Mouse (Mus musculus) frontal cortex, postnatal 36 days (tissue): ENCODE measurements around the gene Ppcs.

Experiments used
- DNase-seq, 2 experiments: peaks; one replicate each; pipeline ENCODE4 v3.0.0; 2022; ENCODE audit warnings: low spot score in 2 of 2

Ppcs gene

DNA sequence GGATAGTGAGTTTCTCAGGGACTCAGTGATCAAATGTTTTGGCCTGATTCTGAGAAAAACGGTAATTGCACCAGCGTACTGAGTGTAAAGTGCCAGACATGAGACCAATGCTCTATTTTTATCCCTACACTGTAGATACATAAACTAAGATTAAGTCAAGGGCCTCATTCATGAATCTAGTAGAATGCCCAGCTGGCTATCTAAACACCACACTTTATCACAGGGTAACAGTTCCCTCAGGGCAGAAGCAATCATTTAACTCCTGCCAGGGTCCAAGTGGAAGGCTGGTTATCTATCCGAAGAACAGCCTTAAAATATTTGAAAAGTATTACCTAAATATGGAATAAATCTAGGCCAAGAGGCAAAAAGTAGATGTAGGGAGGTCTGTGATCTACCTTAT lies 4.3 kb downstream of the Ppcs start:
- no peak for DNase-seq

- DNase-seq = no peak
Observed at GRCm38 (mm10) chr4:119417270-119417669, 5.0 kb downstream of the Ppcs start.

DNA sequence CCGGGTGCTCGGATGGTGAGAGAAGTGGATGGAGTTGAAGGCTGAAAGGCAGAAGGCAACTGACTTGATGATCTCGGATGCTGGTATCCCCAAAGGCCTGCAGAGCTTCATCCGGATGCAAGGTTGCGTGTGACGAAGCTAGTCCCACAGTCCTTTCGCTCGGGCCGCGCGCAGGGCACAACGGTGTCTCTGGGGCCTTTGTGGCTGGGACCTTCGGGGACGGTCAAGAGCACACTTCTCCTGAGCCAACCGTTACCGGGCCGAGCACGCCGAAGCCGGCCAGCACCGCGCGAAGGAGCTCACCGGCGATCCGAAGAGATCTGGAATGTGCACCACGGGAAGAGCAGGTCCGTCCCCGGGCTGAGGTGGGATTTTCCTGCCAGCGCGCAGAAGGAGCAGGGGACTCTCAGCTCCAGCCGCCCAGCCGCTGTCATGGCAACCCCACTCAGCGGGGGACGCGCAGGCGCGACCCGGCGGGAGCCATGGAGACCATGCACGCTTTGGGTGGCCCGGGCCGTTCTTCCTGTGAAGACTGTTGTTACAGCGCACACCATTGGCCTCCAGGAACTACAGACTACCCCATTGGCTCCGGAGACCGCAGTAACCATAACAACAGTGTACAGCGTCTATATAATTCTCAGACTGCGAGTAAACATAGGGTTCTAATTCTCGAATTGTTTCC lies 7.0 kb downstream of the Ppcs start, which contains the start of gene Ccdc30:
Gene Ccdc30 (minus strand): TSS at position 450 of the 682 bp plus-strand sequence.
- peak; percentile 93 to 98 for DNase-seq

DNA sequence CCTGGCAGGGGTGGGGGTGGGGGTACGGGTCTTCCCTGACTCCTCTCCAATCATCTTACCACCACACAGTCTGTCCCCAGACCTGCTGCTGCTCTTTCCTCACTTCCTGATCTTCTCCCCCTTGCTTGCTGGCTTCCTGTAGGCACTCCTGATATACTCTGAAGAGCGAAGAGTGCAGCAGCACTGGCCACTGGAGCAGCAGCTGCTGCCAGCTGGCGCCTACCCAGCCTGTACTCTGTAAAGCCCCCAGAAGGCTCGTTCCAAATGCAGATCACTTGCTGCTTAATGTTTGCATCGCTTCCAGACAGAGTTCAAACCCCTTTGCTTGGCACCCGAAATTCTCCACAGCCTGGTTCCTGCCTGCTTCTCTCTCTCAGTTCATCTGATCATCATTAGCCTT lies 9.4 kb downstream of the Ppcs start:
- no peak for DNase-seq

DNA sequence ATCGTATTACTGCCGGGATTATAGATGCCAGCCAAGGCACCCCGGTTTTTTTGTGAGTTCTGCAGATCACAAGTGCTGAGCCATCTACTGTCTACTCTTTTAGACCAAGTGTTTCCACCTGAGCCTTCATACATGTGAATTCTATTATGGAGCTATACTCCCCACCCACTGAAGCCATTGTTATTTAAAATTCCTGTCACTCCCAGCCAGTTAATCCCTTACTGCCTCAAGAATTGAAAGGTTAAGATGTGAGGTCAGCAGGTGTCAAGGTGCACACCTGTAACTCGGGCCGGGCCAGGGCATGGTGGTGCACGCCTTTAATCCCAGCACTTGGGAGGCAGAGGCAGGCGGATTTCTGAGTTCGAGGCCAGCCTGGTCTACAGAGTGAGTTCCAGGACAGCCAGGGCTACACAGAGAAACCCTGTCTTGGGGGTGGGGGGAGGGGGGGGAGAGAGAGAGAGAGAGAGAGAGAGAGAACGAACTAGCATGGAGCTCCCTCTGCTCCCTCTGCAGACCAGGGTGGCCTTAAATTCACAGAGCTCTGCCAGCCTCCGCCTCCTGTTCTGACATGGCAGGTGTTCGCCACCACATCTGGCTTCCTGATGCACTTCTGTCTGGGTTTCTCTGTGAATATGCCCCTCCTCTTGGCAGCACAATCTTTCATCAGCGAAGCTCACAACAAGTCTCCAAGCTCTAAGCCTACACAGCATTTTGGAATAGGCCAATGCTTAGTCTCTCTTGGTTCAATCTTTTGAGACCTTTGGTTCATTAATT lies 10.2 kb downstream of the Ppcs start:
- no peak for DNase-seq

GRCm38 (mm10) chr4:119403431-119403830 lies 18.8 kb downstream of the Ppcs start:
- no peak for DNase-seq

GRCm38 (mm10) chr4:119400896-119401295 lies 21.3 kb downstream of the Ppcs start:
- no peak for DNase-seq

- no peak for DNase-seq
Observed at GRCm38 (mm10) chr4:119398751-119399150, 23.5 kb downstream of the Ppcs start.

GRCm38 (mm10) chr4:119390369-119390768 lies 31.9 kb downstream of the Ppcs start:
- no peak for DNase-seq

GRCm38 (mm10) chr4:119389184-119389583 lies 33.0 kb downstream of the Ppcs start:
- no peak for DNase-seq

- no peak for DNase-seq
Observed at GRCm38 (mm10) chr4:119381471-119382190, 40.6 kb downstream of the Ppcs start.

- DNase-seq = no peak
Observed at GRCm38 (mm10) chr4:119369460-119369859, 52.8 kb downstream of the Ppcs start.
